Mouse (Mus musculus): ENCODE results near the gene Suds3.

Suds3 gene

DNA sequence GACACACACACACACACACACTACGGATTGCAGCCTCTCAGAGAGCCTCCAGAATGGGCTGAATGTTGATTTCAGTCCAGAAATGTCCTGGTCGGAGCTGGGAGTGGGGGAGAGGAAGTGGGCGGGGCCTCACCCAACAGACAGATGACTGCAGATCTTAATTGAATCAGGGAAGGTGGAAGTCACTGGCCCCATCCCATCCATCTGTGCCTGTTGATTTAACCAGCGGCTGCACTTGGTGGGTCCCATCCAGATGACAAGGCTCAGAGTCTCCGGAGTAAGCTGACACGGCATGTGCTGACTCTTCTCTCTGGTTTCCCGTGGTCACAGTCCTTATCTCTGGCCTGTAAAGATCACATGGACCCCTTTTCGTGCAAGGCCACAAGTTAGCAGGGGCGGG lies 20.0 kb upstream of the Suds3 start:
- DNase-seq (ENCODE audit: low spot score), result peak; percentile 81

DNA sequence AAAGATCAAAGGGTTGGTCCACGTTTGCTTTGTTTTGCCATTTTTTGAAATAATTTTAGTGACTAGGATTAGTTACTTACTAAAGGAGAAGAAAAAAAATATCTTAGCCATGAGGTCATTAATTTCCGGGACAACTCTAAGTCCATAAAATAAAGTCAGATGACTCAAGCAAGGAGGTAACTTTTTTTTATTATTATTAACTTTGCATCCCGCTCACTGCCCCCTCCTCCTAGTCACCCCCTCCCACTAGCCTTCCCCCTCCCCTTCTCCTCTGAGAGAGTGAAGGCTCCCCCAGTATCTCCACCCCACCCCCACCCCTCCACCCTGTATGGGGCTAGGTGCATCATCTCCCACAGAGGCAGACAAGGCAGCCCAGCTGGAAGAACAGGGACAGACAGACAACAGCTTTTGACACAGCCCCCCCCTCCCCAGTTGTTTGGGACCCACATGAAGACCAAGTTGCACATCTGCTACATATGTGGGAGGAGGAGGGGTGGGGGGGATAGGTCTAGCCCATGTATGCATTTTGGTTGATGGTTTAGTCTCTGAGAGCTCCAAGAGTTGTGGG lies 19.1 kb upstream of the Suds3 start:
- no peak for DNase-seq (ENCODE audit: low spot score)

DNA sequence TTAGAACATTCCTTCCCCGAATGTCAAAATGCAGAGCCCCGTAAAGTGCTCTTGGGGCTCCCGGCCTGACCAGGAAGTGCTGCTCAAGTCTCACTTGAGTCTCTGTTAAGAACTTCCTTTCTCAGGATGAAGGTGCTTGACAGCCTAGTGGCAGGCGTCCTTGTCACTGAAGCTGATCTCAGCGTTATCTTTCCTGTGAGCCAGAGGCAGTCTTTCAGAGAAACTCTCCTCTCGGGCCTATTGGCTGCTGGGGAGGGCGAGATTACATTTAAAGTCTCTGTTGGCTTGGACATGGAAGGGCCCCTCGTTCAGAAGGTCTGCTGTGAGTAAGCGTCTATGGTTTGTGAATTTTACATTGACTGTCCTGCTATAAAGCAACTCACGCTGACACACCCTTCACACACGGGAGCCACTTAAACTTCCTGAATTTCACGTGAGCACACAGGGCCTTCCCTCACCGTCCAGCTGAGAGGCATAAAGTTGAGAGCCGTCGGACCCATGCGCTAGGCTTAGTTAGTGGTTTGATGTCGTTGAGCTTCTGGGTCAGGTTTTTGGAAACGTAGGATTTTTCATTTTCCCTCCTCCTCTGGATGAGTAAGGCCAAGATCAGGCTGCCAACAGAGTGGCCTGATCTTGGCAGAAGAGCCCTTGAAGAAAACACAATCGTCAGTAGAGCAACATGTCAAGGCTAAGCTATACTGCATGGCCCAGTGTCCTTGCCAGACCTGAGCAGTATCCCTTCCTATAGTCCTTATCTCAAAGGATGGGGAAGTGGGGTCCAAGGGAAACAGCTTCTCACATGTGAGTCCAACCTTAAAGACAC lies 18.4 kb upstream of the Suds3 start:
- DNase-seq (ENCODE audit: low spot score), result no peak

DNA sequence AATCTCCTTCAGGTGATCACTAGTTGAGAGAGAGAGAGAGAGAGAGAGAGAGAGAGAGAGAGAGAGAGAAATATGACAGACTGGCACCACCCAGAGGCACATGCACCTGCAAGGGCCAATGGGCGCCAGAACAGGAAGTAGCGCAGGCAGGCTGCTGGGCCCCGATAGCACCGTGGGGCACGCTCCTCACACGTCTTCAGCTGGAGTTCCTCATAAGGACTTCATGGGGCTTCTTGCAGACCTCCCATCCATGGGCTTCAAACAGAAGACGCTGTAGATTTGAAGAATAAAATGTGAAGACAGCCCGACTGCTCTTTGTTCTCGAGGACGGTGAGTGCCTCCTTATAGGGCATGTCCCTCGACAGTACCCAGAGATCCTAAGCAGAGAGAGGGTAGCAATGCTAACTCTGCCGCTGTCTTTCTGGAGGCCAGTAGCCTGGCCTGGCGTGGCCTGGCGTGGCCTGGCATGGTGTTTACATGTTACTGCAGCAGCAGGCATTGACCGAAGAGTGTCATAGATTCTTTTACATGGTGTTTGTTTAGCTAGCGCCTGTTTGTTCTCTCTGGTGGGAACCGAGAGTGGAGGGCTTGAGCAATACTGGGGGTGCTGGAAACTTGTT lies 17.6 kb upstream of the Suds3 start:
- no peak for DNase-seq (ENCODE audit: low spot score)

DNA sequence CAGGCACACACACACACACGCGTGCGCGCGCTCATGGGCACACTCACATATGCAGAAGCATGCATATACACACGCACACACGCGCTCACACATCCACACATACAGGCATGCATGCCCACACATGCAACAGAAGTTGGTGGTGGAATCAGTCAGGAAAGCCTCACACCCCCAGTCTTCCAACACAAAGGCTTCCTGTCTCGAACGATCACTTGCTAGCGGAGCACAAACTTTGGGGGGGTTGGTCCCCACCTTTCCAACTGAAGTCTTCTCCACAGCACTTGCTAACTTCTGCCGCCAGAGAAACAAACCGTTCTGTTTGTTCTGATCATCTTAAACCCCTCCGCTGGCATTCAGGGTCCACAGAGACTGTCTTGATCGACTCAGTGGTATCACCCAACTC lies 14.8 kb upstream of the Suds3 start:
- DNase-seq (ENCODE audit: low spot score), result no peak

DNA sequence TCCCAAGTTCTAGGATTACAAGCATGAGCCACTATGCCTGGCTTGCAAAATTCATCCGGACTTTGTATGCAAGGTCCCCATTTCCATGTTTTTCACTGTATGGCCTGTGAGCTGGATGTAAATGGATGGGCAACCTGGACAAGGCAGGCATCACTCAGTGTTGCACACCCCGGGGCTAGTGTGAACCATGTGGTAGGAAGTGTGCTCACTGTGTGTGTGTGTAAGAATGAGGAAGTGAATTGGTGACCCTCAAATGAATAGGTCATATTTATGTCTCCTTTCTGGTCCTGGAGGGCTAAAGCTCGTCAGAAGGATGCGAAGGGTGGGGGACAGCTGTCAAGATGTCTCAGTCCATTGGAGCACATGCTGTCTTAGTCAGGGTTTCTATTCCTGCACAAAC lies 11.1 kb upstream of the Suds3 start:
- no peak for DNase-seq (ENCODE audit: low spot score)

DNA sequence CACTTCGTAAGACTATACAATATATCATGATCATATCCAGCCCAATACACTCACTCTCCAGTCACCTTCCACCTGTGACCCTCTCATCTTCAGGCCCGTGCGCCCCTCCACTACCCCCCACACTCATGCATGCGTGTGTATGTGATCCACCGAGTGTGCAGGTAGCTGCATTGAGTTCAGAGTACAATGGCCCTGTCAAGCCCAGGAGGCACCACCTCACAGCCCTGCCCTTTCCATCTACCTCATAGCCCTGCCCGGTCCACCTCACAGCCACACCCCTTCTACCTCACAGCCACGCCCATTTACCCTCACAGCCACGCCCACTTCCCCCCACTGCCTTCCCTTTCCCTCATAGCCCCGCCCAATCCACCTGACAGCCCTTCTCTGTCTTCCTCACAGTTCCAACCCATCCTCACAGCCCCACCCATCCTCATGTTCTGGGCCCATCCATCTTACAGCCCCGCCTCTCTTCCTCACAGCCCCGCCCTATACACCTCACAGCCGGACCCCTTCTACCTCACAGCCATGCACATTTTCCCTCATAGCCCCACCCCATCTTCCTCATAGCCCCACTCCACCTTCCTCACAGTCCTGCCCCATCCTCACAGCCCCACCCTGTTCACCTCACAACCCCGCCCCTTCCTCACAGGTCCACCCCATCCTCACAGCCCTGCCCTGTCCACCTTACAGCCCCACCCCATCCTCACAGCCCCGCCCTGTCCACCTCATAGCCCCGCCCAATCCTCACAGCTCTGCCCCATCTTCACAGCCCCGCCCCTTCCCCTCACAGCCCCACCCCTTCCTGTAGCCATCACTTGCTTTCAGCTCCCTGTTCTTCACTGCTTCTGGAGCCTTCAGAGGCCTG lies 9.8 kb upstream of the Suds3 start:
- no peak for DNase-seq (ENCODE audit: low spot score)

DNA sequence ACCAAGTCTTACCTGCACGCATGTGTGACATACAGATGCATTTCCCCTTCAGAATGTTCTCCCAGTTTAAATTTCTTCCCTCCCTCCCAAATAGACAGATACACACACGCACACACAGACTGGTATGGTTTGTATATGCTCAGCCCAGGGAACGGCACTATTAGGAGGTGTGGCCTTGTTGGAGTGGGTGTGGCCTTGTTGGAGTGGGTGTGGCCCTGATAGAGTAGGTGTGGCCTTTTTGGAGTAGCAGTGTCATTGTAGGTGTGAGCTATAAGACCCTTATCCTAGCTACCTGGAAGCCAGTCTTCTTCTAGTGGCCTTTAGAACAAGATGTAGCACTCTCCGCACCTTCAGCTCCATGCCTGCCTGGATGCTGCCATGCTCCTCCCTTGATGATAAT lies 7.9 kb upstream of the Suds3 start:
- DNase-seq (ENCODE audit: low spot score), result no peak

DNA sequence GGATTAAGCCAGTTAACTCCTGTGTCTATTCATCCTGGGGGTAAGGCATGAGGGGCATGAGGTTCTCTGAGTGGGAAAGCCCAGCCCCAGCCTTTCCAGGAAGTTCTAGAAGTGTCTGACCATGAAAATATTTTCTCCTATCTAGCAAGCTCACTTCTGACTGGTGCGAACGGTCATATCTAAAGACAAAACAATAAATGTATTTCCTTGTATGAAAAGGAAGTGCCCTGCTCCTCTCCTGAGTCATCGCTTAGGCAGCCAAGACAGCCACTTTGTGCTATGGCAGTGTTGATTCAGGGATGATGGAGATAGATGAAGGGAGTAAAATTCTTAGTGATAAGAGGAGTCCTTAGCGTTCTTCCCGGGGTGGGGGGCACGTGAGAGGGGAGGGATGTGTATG lies 7.2 kb upstream of the Suds3 start:
- DNase-seq (ENCODE audit: low spot score), result no peak

DNA sequence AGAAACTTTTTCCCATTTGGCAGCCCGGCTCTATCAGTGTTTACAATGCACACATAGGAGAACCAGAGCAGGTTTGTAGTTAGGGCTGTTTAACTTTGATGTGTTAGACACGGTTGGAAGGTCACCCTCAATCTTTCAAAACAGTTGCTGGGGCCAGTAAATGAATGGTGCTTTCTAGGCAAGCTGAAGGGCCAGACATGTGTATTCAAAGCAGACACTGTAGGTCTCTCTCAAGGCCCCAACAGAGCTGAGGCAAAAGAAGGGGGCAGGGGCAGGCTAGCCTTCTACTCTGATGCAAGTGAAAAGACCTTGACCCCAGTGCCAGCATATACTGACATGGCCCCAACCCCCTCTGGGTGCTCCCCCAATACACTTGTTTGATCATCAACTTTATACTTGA lies 5.7 kb upstream of the Suds3 start:
- DNase-seq (ENCODE audit: low spot score), result no peak

DNA sequence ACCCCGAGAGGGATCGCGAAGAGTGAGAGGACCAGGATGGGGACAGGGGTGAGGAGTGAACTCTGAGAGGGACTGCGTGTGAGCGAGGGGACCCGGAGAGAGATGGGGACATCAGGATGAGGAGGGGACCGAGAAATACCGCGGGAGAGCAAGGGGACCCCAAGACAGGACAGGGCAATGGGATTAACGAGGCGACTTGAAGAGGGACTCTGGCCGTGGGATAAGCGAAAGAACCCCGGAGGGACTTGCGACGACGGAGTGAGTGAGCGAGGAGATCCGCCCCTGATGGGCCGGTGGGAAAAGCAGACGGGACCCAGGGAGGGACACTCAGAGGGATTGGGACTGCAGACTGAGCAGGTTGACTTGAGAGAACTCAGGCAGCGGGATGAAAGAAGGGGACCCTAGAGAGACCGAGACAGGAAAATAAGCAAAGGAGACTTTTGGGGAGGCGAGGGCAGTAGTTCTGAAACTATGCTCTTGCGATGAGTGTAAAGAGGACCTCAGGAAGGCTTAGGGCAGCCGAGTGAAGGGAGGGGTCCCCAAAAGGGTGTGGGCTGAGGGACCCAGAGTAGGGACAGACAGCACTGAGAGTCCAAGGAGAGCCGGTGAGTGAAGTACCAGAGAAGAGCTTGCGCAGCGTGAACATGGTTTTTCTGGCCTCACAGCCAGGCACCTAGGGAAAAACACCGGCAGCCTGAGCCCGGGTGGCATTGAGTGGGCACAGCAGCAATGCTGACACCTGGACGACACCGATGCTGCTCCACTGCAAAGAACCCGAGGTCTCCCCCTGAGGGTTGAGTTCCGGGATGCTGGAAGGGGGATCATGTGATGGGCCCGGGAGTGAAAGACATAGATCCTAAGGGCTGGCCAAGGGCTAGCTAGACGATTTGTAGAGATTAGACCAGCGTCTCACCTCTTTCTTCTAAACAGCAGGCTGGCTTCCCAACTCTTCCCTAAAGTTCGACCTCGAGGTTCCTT lies 4.9 kb upstream of the Suds3 start:
- no peak for DNase-seq (ENCODE audit: low spot score)

DNA sequence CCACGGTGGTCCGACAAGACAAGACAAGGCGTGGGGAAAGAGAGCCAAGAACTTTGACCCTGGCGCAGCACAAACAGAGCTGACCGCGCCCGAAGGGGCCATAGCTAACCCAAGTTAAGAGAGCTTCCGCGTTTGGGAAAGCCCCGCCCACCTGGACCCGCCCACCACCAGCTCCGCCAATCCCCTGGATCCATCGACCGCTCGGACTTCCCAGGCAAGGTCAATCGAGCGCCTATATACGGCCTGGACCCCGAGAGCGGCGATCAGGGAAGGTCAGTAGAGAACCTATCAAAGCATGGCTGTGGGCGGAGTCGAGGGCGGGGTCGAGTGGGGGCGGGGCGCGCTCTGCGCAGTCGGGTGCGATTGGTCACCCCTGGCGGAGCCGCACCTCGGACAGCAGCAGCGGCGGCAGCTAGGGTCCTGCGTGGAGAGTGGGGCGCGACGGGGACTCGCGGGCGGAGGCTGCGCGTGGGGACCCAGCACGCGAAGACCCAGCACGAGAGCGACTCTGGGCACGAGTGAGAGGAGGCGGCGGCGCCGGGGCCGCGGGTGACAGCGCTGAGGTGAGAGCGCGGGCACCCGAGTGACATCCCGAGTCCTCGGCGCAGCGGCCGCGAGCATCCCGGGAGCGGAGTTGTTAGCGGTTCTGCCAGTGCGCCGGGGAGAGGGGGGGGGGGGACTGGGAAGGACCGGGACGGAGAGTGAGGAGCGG lies 4.0 kb upstream of the Suds3 start, which contains the start of gene Taok3:
Gene Taok3 (plus strand): TSS at position 353 of the 712 bp plus-strand sequence.
- DNase-seq (ENCODE audit: low spot score), result peak; percentile 98

DNA sequence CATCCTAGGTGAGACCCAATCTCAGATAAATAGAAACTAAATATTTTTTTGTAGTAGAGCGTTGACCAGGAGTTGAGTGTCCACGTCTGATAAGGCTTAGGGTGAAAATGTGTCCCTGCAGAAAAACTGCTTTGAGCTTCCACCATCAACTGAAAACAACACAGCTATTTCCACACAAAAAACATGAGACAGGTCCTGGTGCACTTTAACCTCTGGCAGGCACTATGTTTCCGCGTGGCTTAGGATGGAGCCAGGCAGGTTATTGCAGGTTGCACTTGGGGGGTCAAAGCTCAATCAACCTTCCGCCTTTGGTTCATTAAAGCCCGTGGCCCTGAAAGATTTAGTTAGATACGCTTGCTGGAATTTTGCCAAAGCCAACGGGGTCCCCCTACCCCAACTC lies 2.9 kb upstream of the Suds3 start:
- no peak for DNase-seq (ENCODE audit: low spot score)

DNA sequence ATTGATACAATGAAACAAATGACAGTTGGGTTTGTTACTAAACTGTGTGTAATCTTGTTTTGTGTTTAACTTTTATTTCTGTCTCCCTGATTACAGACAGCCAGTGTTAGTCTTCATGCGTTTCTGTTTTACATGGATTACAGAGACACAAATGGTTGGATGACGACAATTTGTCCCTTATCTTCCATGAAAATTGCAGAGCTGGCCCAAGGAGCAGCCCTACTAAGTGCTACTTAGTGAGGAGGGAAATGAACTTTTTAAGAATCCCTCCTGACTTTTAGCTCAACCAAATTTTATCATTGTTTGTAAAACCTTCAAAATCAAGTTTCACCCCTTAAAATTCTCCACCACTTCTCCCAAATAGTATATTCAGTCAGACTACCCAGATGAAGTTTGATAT lies 2.3 kb upstream of the Suds3 start:
- DNase-seq (ENCODE audit: low spot score), result no peak

DNA sequence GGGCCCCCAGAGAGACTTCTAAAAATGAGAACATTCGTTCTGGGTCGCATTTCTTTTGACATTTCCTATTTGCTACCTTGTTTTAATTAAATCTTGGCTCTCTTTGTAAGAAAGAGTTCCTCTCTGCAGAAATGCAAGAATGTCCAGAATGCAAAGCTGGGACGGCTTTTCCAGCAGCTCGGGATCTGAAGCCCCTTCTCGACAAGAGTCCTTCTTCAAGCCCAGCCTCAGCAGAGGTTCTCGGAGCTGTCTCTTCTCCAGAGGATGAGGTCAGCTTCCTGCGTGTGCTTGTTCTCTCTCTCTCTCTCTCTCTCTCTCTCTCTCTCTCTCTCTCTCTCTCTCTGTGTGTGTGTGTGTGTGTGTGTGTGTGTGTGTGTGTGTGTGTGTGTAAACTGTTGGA lies 1.8 kb upstream of the Suds3 start:
- DNase-seq (ENCODE audit: low spot score), result no peak

DNA sequence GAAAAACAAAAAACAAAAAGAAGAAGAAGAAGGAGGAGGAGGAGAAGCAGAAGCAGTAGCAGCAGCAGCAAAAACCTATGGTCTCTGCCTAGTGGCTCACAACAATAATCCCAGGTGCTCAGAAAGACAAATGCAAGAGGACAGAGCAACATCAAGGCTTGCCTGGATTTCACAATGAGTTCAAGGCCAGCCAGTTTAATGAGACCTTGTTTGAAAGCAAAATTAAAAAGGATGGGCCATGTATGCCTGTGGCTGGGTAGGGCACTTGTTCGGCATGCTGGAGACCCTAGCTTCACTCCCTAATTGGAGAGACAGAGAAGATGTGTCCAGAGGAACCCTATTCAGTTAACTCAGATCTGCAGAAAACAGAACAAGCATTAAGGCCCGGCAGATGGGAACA lies 1.3 kb upstream of the Suds3 start:
- no peak for DNase-seq (ENCODE audit: low spot score)

DNA sequence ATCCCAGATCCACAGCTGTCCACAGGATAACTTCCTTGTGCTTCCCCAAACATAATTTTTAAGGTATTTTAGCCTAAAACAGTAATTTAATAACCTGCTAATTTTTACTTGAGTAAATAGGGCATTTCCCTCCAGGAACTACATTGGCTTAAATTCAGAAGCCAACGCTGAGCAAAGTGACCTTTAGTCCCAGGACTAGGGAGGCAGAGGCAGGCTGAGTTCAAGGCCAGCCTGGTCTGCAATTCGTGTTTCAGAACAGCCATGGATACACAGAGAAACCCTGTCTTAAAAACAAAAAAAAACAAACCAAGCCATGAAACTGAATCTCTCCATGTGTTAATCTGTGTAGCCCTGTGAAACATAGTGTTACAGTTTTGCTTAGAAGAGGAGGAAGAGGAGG lies 747 bp upstream of the Suds3 start:
- no peak for DNase-seq (ENCODE audit: low spot score)

DNA sequence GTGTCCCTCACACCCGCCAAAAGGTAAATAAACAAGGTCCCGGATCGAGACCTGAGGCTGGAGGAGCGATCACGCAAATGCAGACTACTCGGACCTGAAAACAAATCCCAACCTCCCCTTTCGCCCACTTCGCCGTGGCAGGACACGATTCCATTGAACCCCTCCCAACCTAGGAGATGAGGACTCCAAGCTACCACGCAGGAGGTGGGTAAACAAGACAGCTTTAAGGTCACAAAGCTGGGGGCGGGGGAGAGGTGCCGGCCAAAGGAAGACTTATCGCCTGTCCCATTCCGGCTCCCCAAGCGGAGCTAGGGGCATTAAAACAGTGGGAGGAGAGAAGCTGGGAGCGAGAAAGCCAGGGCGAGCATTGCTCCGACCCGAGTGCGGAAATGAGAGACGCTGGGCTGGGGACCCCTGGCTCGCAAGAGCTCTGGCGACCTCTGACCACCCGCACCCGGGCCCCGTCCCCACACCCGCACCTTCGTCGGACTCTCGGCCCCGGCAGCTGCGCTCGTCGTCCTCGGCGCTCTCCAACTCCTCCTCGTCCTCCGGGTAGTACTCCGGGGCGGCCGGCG lies 633 bp downstream of the Suds3 start:
- peak; percentile 36 for DNase-seq (ENCODE audit: low spot score)

DNA sequence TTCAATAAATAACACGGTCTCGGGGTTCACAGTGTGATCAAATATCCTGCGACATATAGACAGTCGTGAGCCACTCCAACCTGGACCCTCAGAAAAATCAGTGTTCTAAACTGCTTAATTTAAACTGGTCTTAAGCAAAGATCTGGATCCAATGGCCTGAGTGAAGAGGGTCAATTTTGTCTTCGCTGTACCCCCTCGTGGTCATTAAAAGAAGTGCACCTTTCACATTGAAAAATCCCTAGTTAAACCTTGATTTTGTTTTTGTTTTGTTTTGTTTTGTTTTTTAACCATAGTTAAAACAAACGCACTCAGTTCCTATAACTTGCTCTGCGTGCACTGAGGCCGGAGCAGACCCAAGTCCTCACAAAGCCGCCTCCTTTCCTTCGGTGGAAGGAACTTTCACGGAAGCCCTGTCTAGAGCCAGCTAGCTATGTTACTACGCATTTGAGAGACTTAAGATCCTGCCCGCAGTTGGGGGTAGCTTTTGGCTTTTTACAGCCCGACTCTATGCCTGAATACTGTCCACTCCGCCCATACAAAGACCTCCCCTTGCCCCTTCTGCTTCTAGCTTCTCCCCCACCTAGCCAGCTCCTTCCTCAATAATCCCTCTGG lies 1.2 kb downstream of the Suds3 start:
- peak; percentile 63 for DNase-seq (ENCODE audit: low spot score)

DNA sequence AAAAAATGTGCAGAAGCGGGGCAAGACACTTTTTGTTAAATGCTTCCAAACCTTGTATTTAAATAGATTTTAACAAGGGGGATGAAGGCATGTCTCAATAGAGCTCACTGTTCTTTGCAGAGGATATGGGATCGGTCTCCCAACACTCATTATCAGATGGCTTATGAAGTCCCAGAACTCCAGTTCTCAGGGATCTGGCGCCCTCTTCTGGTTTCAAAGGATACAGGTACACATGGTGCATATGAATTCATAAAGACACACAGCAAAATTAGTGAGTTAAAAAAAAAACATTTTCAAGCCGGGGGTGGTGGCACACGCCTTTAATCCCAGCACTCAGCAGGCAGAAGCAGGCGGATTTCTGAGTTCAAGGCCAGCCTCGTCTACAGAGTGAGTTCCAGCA lies 2.6 kb downstream of the Suds3 start:
- peak; percentile 35 for DNase-seq (ENCODE audit: low spot score)
